Mouse (Mus musculus) forebrain, embryonic 11.5 days (tissue): ENCODE measurements at regions not wholly inside any gene's neighbourhood (a gene's known extent, or its start where the extent isn't known, plus 50 kb on each side); places are given as distances from the start of the nearest gene placed in this dataset.

Experiments used
- ATAC-seq: fragments of 200-750 bp; cut with Nextera tagmentation; replicated peaks from 2 replicates; pipeline ENCODE4 v1.8.0; 2017; ENCODE audit warnings: moderate TSS enrichment; ENCODE audit not compliant: low FRiP score
- DNase-seq: peaks from one replicate; pipeline ENCODE4 v3.0.0-alpha.2; 2017; ENCODE audit warnings: low spot score
- H3K27ac ChIP-seq: fragments of 300-500 bp; sonication (generic); 2 replicates; pipeline ENCODE4 v1.5.1; 2014; ENCODE audit warnings: low read depth, low read length
- H3K27me3 ChIP-seq: fragments of 300-500 bp; sonication (generic); 2 replicates; pipeline ENCODE4 v1.6.1; 2014; ENCODE audit warnings: mild to moderate bottlenecking, low read length, mixed read lengths; ENCODE audit not compliant: control insufficient read depth, insufficient read depth
- H3K36me3 ChIP-seq: fragments of 300-500 bp; sonication (generic); 2 replicates; pipeline ENCODE4 v1.6.1; 2014; ENCODE audit warnings: mild to moderate bottlenecking, low read length, moderate library complexity, mixed read lengths; ENCODE audit not compliant: control insufficient read depth, insufficient read depth
- H3K4me1 ChIP-seq: fragments of 300-500 bp; sonication (generic); replicated peaks from 2 replicates; pipeline ENCODE4 v1.6.1; 2014; ENCODE audit warnings: low read length, mixed read lengths; ENCODE audit not compliant: control insufficient read depth, insufficient read depth
- H3K4me2 ChIP-seq: fragments of 300-500 bp; sonication (generic); 2 replicates; pipeline ENCODE4 v1.6.1; 2014; ENCODE audit warnings: low read depth, mild to moderate bottlenecking, low read length, moderate library complexity, mixed read lengths; ENCODE audit not compliant: severe bottlenecking
- H3K4me3 ChIP-seq: fragments of 300-500 bp; sonication (generic); 2 replicates; pipeline ENCODE4 v1.5.1; 2014; ENCODE audit warnings: low read depth, low read length
- H3K9ac ChIP-seq: fragments of 300-500 bp; sonication (generic); 2 replicates; pipeline ENCODE4 v1.6.1; 2014; ENCODE audit warnings: low read length
- H3K9me3 ChIP-seq: fragments of 300-500 bp; sonication (generic); 2 replicates; pipeline ENCODE4 v1.6.1; 2016; ENCODE audit warnings: low read length, mixed read lengths; ENCODE audit not compliant: control insufficient read depth
- WGBS: fragments of 180-500 bp; shearing (Covaris S2); extraction: QIAGEN DNeasy Blood & Tissue Kit; methylation state at CpG from one replicate; pipeline ENCODE4 v1.1.7; 2014; 5-methylcytosine and 5-hydroxymethylcytosine counted together

DNA sequence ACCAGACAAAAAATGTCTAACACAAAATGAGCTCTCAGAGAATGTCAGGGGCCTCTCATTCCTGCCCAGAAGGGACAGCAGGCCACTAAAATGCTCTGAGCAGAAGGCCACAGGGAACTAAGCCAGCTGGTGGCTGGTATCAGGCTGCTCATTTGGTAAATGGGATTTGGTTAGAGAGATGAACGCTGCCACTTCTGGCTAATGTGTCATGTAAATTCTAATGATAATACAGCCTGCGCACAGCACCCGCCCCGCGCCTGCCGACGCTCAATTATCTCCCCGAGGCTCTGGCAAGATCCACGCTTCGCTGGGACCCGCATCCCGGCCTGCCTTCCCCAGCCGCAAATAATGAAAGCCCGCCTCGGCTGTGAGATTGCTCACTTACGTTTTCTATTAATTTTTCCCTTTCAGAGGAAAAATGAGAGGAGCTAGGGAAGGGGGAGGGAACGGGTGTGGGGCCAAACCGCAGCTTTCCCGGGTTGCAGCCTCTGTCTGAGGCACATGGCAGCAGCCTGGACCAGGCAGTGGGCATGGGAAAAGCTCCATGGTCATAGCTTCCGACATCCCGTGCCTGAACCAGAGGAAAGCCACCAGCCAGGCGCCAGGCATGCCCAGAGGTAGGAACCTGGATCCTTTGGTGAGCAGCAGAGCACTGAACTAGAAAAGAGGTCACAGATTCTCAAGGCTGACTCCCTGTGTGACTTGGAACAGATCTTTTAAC lies 92.2 kb upstream of the Csf3r start:
- no peak overlapping the region for H3K4me2 ChIP-seq
- no peaks in the 10 kb centered on the region for H3K4me1 ChIP-seq
- H3K36me3 ChIP-seq = no peaks in the 10 kb centered on the region
- H3K27ac ChIP-seq = no peak overlapping the region
- no peak overlapping the region for H3K4me3 ChIP-seq
- ATAC-seq (no peak), DNase-seq (no peak)
- H3K27me3 ChIP-seq = no peaks in the 10 kb centered on the region
- no peaks in the 10 kb centered on the region for H3K9me3 ChIP-seq
- 56% methylated on average over 22 of the region's 22 CpGs for WGBS
- H3K9ac ChIP-seq = no peak overlapping the region

DNA sequence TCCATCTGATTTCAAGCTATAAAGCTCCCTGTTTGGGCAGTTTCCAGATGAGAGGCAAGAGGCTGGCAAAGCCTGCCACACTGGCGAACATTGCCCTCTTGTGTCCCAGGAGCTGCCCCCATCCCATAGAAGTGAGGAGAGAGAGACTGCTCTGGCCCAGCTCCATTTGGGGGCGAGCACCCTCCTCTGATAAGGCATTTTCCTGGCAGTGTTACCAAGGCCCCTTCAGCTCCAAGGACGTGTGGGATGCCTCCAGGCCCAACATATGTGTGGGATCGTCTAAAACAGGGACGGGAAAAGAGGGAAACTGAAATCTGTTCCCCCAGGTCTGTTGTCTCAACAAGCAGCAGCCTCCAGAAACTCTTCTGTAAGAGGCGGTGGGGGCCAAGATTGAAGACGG lies 88.0 kb upstream of the Csf3r start:
- Histone ChIP-seq H3K9me3 (no peaks in the 10 kb centered on the region), H3K4me1 (no peaks in the 10 kb centered on the region)

DNA sequence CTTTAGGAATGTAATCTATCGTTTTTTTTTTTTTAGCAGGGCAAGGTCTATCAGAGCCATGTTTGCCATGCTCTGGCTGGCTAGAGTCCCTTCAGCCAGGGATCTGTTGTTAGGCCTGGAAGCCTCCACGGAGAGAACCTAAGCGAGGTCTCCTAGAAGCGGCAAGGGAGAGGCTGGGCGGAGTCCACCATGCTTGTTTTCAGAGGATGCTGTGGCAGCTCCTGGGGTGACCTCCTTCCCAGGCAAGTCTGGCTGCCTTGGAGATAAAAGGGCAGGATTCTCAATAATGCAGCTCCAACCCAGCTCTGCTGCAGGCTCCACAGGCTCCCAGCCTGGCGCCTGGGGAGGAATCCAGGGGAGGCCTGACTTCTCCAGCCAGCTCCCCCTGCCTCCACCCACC lies 86.2 kb upstream of the Csf3r start:
- Histone ChIP-seq H3K27ac (no peak overlapping the region), H3K9me3 (no peaks in the 10 kb centered on the region), H3K4me1 (no peaks in the 10 kb centered on the region), H3K4me2 (no peak overlapping the region), H3K27me3 (no peaks in the 10 kb centered on the region), H3K36me3 (no peaks in the 10 kb centered on the region), H3K9ac (no peak overlapping the region), H3K4me3 (no peak overlapping the region)
- no peak for ATAC-seq
- DNase-seq = no peak
- WGBS = 41% methylated on average over 6 of the region's 6 CpGs

More for the DNA sequence above, 88.0 kb upstream of the Csf3r start:
- no peak overlapping the region for H3K9ac ChIP-seq
- no peak overlapping the region for H3K4me2 ChIP-seq
- DNase-seq = no peak
- 75% methylated on average over 7 of the region's 7 CpGs for WGBS
- no peaks in the 10 kb centered on the region for H3K27me3 ChIP-seq
- no peak overlapping the region for H3K27ac ChIP-seq
- H3K4me3 ChIP-seq = no peak overlapping the region
- H3K36me3 ChIP-seq = no peaks in the 10 kb centered on the region
- ATAC-seq = no peak

DNA sequence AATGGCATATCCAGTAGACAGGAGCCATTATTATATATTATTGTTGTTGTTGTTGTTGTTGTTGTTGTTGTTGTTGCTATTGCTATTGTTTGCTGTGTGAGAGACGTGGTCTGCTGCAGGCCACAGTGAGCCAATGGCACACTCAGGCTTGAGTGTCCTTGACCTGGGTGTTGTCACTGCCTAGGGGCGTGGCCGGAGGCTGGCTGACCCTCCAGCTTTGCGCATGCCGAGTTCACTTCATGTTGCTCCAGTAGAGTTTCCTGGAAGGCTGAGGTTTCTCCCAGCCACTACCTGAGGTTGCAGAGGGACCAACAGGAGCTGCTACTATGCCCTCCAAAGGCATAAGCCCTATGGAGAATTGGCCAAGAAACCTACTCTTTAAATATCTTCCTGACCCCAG lies 83.1 kb upstream of the Csf3r start:
- DNase-seq = no peak
- no peaks in the 10 kb centered on the region for H3K36me3 ChIP-seq
- no peak for ATAC-seq
- no peak overlapping the region for H3K4me2 ChIP-seq
- no peak overlapping the region for H3K4me3 ChIP-seq
- H3K4me1 ChIP-seq = no peaks in the 10 kb centered on the region
- H3K27ac ChIP-seq = no peak overlapping the region
- no peak overlapping the region for H3K9ac ChIP-seq
- 62% methylated on average over 5 of the region's 5 CpGs for WGBS
- H3K9me3 ChIP-seq = no peaks in the 10 kb centered on the region
- H3K27me3 ChIP-seq = no peaks in the 10 kb centered on the region

DNA sequence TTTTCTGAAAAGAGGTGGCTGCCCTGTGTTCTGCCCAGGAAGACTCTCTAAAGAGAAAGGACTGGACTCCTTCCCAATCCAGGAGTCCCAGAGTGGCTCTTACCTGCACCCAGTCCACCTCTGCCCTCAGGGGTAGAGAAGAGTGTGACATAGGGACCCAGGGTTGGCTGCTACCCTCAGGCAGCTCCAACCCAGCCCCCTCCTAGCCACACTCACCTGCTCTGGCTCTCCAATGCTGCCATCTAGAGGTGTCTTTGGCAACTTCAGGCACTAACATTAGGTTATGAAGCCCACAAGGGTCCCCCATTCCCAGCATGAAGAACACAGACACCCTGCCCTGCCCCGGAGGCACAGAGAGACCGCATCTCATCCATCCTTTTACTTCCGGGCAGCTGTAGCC lies 82.4 kb upstream of the Csf3r start:
- H3K9me3 ChIP-seq = no peaks in the 10 kb centered on the region
- H3K27ac ChIP-seq = no peak overlapping the region
- H3K4me3 ChIP-seq = no peak overlapping the region
- H3K4me2 ChIP-seq = no peak overlapping the region
- peak; percentile 72 for DNase-seq
- no peaks in the 10 kb centered on the region for H3K36me3 ChIP-seq
- H3K27me3 ChIP-seq = no peaks in the 10 kb centered on the region
- H3K4me1 ChIP-seq = no peaks in the 10 kb centered on the region
- WGBS = 37% methylated on average over 3 of the region's 3 CpGs
- no peak for ATAC-seq
- no peak overlapping the region for H3K9ac ChIP-seq

DNA sequence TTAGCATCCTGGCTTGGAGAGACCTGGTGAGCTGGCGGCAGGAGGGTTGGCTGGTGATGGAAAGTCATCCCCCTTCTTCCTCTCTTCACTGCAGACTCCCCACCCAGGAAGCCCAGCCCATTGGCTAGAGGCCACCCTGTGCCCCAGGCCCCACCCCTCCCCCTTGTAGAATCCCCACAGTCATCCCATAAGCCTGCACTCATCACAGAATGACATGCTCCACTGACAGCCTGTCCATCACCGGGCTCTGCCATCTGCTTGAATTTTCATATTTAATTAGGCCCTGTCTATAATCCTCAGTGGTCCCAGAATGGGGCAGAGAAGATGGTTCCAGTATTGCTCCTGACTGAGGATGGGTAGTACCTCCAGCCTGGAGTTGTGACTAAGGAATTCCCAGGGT lies 79.3 kb upstream of the Csf3r start:
- no peaks in the 10 kb centered on the region for H3K27me3 ChIP-seq
- H3K9ac ChIP-seq = no peak overlapping the region
- no peaks in the 10 kb centered on the region for H3K36me3 ChIP-seq
- DNase-seq (no peak), ATAC-seq (no peak)
- no peak overlapping the region for H3K4me2 ChIP-seq
- H3K4me3 ChIP-seq = no peak overlapping the region
- no peaks in the 10 kb centered on the region for H3K9me3 ChIP-seq
- 48% methylated on average over 2 of the region's 2 CpGs for WGBS
- no peak overlapping the region for H3K27ac ChIP-seq
- no peaks in the 10 kb centered on the region for H3K4me1 ChIP-seq

DNA sequence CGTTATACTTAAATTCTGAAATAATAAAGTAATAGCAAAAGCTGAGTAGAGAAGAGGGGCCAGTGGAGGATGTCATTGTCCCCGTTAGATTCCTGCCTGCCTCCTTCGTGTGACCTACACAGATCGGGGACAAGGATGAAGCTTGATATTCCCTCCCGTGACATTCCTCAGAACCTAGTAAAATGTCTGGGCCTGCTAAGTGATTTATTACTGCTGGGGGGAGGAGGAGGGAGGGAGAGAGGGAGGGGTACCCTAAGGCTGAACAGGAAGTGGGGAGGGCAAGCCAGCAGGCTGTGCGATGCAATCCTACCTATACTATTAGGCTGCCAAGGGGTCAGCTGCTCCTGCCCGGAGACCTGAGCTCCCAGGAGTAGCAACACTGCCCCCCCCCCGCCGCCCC lies 64.9 kb upstream of the Csf3r start:
- Histone ChIP-seq H3K4me2 (no peak overlapping the region), H3K4me1 (no peaks in the 10 kb centered on the region), H3K36me3 (no peaks in the 10 kb centered on the region), H3K9ac (no peak overlapping the region), H3K27ac (no peak overlapping the region), H3K9me3 (no peaks in the 10 kb centered on the region), H3K27me3 (peaks cover 4% of the 10 kb centered on the region; the same call in 1 of the 2 replicates), H3K4me3 (no peak overlapping the region)
- ATAC-seq = no peak
- no peak for DNase-seq
- WGBS = 69% methylated on average over 9 of the region's 9 CpGs

DNA sequence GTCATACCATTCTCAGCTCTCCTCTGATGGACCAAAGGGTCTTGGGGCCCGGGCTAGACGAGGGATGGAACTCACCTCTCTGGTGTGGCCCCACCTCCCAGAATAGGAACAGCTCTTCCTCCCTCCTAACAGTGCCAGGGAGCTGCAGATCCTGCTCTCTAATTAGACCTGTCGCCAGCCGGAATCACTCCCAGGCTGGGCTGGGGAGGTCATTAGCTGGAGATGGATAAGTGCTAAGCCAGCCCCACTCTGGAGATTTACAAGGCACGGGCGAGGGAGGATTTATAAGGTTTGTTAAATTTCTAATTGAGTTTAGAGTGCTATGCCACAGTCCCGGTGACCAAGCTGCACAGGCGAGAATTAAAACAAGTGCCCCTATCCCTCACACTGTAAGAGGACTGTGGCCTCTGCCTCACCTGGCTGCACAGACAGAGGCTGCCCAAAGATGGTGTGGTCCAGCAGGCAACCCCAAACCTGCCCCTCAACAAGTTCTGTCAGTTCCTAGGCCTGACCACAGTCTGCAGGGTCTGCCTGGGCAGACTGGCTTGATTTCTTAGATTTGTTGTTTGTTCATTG lies 63.6 kb upstream of the Csf3r start:
- no peaks in the 10 kb centered on the region for H3K36me3 ChIP-seq
- DNase-seq = no peak
- no peaks in the 10 kb centered on the region for H3K9me3 ChIP-seq
- 38% methylated on average over 8 of the region's 8 CpGs for WGBS
- ATAC-seq = no peak
- H3K27ac ChIP-seq = no peak overlapping the region
- H3K4me1 ChIP-seq = no peaks in the 10 kb centered on the region
- H3K27me3 ChIP-seq = peaks cover 4% of the 10 kb centered on the region; the same call in 1 of the 2 replicates
- H3K4me2 ChIP-seq = no peak overlapping the region
- H3K4me3 ChIP-seq = no peak overlapping the region
- no peak overlapping the region for H3K9ac ChIP-seq

DNA sequence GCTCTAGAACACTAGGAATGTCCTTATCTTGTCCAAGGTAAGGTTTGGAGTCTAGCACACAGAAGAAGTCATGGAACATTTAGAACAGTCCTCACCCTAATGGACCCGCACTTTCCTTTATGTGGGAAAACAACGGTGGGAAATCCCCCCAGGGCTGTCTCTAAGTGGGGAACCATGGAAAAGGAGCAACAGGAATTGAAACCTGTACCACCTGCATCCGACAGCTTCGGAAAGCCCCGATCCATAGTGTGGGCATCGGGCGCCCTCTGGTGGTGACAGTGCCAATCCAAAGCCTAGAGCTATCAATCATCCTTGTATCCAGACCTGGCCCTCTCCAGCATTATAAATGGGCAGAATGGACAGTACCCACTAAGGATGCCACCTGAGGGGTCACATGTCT lies 61.7 kb upstream of the Csf3r start:
- H3K27me3 ChIP-seq = peaks cover 4% of the 10 kb centered on the region; the same call in 1 of the 2 replicates
- H3K27ac ChIP-seq = no peak overlapping the region
- WGBS = 5% methylated on average over 7 of the region's 7 CpGs
- no peaks in the 10 kb centered on the region for H3K36me3 ChIP-seq
- DNase-seq = peak; percentile 90
- H3K9ac ChIP-seq = no peak overlapping the region
- no peak overlapping the region for H3K4me2 ChIP-seq
- ATAC-seq = no peak
- H3K9me3 ChIP-seq = no peaks in the 10 kb centered on the region
- H3K4me3 ChIP-seq = no peak overlapping the region
- H3K4me1 ChIP-seq = no peaks in the 10 kb centered on the region
